Mouse (Mus musculus): Measurements from ENCODE around the gene Scyl1. TPM values are rescaled to one million over a fixed set of nuclear protein-coding genes. Genes with fewer than 3 reads are reported as not detected.

Scyl1 gene
- polyA plus RNA-seq, 1 experiment: 96.3 TPM

- no peak for TF ChIP-seq GATA1 (IDR thresholded peaks at IDR 0.05; ENCODE audit: low read length)
These were observed 908 bp downstream of the Scyl1 start for GRCm38 (mm10) chr19:5770311-5770710.

GRCm38 (mm10) chr19:5767271-5767670, 3.9 kb downstream of the Scyl1 start:
- no peak for TF ChIP-seq GATA1 (IDR thresholded peaks at IDR 0.05; ENCODE audit: low read length)

GRCm38 (mm10) chr19:5763163-5763562, 8.1 kb downstream of the Scyl1 start:
- no peak for TF ChIP-seq GATA1 (IDR thresholded peaks at IDR 0.05; ENCODE audit: low read length)

- no peak for TF ChIP-seq GATA1 (IDR thresholded peaks at IDR 0.05; ENCODE audit: low read length)
These were observed 12.3 kb downstream of the Scyl1 start for GRCm38 (mm10) chr19:5758878-5759403.

GRCm38 (mm10) chr19:5756991-5757636, 14.1 kb downstream of the Scyl1 start:
- TF ChIP-seq GATA1 (IDR thresholded peaks at IDR 0.05; ENCODE audit: low read length): no peak

GRCm38 (mm10) chr19:5756321-5756985, 14.8 kb downstream of the Scyl1 start:
- TF ChIP-seq GATA1 (IDR thresholded peaks at IDR 0.05; ENCODE audit: low read length): no peak

GRCm38 (mm10) chr19:5751742-5752141, 19.5 kb downstream of the Scyl1 start:
- TF ChIP-seq GATA1 (IDR thresholded peaks at IDR 0.05; ENCODE audit: low read length): no peak

GRCm38 (mm10) chr19:5750951-5751350, 20.3 kb downstream of the Scyl1 start:
- TF ChIP-seq GATA1 (IDR thresholded peaks at IDR 0.05; ENCODE audit: low read length): no peak

GRCm38 (mm10) chr19:5749476-5749875, 21.7 kb downstream of the Scyl1 start:
- no peak for TF ChIP-seq GATA1 (IDR thresholded peaks at IDR 0.05; ENCODE audit: low read length)

- no peak for TF ChIP-seq GATA1 (IDR thresholded peaks at IDR 0.05; ENCODE audit: low read length)
These were observed 24.3 kb downstream of the Scyl1 start for GRCm38 (mm10) chr19:5746907-5747363.

GRCm38 (mm10) chr19:5745756-5746710, 25.2 kb downstream of the Scyl1 start:
- no peak for TF ChIP-seq GATA1 (IDR thresholded peaks at IDR 0.05; ENCODE audit: low read length)

- no peak for TF ChIP-seq GATA1 (IDR thresholded peaks at IDR 0.05; ENCODE audit: low read length)
These were observed 27.6 kb downstream of the Scyl1 start for GRCm38 (mm10) chr19:5743576-5743975.

GRCm38 (mm10) chr19:5742241-5742641, 29.0 kb downstream of the Scyl1 start:
- TF ChIP-seq GATA1 (IDR thresholded peaks at IDR 0.05; ENCODE audit: low read length): no peak

GRCm38 (mm10) chr19:5741641-5742240, 29.5 kb downstream of the Scyl1 start:
- TF ChIP-seq GATA1 (IDR thresholded peaks at IDR 0.05; ENCODE audit: low read length): no peak
